Mouse (Mus musculus): Measurements from ENCODE around the gene Gm28035.
A peak's percentile ranks its signal among the peaks of the same experiment; 100 is the strongest.

The Gm28035 gene

GRCm38 (mm10) chr2:30261921-30262839 lies 21.8 kb downstream of the Gm28035 start:
- DNase-seq (ENCODE audit: low read depth, low spot score) = no peak

DNA sequence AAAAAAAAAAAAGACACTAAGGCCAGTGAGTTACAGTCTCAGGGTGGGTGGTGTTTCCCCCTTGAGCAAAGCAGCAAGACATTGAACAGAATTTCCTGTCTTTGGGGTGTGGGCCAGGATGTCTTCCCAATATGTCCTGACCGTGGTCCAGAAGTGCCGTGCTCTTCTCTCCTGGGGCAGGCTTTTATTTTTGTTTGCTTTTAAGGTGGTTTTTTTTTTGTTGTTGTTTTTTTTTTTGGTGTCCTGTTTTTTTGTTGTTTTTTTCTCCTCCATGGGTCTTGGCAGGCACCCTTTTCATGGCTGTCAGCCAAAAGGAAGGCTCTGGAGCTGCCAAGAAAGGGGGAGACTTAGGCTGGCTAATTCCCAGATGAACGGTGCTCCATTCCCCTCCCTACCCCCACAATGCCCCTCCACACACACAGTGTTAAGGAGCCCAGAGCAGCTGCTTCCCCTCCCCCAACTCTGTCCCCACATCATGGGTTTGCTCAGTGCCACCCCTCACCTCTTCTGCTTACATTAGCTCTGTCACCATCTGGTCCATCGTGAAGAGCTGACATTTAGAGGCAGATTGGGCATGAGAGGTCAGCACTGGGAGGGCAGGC lies 22.6 kb downstream of the Gm28035 start:
- DNase-seq (ENCODE audit: low read depth, low spot score) = no peak

GRCm38 (mm10) chr2:30263811-30264210 lies 23.4 kb downstream of the Gm28035 start:
- DNase-seq (ENCODE audit: low read depth, low spot score) = no peak

- peak; percentile 53 for DNase-seq (ENCODE audit: low read depth, low spot score)
These were observed 24.5 kb downstream of the Gm28035 start for GRCm38 (mm10) chr2:30264671-30265519.

DNA sequence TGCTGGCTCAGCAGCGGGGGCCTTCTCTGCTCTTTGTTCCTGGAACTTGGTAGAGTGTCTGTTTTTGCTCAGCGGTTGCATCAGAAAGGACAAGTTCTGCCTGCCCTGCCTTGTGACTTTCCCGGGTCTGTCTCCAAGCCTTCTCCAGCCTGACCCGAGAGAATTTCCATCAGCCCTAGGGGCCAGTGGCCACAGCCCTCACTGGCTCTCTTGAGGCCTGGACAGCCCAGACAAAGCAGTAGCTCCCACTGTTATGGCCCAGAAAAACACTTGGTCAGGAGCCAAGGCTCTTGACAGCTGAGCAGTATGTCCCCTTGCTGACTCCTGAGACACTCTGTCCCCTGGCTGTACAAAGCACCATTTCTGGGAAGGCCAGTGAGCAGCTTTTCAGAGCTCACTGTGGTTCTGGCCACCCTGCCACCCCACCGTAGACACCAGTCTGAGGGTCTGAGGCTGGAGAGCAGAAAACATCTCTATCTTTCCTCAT lies 25.4 kb downstream of the Gm28035 start, which contains the start of gene Phyhd1:
Gene Phyhd1 (plus strand): TSS at position 437 of the 487 bp plus-strand sequence.
- DNase-seq (ENCODE audit: low read depth, low spot score) = peak; percentile 84

DNA sequence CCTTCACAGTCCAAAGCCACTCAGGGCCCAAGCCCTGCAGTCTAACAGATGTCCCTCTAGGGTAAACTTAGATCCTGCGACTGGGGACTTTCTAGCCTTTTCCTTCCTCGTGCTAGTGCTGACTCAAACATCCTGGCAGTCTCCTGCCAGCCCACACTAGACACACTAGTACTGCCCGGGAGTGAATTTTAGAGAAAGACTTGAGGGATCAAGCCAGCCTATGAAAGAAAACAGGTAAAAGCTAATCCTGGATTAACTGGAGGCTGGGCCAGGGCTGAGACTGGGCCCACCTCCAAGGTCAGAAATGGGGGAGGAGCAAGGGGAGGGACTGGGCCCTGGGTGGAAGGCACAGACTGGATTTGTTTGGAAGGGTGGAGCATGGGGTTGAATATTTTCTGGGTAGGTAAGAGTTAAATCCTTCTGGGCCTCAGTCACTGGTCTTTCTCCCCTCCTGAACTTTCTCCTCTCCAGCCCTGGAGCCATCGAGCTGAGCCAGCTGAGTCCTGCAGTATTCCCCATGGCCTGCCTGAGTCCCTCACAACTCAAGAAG lies 26.1 kb downstream of the Gm28035 start:
- DNase-seq (ENCODE audit: low read depth, low spot score) = peak; percentile 85

DNA sequence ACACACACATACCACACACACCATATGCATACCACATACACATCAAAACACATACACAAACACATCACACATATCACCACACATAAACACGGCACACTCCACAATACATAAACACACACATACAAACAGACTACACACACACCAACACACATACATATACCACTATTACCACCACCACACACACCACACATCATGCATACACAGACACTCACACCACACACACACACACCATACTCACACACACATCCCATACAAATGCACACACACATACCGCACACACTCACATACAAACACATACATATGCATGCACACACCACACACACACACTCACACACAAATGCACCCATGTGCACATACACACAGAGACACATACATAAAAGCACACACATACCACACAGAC lies 27.1 kb downstream of the Gm28035 start:
- no peak for DNase-seq (ENCODE audit: low read depth, low spot score)

GRCm38 (mm10) chr2:30268371-30268770 lies 28.0 kb downstream of the Gm28035 start:
- no peak for DNase-seq (ENCODE audit: low read depth, low spot score)

DNA sequence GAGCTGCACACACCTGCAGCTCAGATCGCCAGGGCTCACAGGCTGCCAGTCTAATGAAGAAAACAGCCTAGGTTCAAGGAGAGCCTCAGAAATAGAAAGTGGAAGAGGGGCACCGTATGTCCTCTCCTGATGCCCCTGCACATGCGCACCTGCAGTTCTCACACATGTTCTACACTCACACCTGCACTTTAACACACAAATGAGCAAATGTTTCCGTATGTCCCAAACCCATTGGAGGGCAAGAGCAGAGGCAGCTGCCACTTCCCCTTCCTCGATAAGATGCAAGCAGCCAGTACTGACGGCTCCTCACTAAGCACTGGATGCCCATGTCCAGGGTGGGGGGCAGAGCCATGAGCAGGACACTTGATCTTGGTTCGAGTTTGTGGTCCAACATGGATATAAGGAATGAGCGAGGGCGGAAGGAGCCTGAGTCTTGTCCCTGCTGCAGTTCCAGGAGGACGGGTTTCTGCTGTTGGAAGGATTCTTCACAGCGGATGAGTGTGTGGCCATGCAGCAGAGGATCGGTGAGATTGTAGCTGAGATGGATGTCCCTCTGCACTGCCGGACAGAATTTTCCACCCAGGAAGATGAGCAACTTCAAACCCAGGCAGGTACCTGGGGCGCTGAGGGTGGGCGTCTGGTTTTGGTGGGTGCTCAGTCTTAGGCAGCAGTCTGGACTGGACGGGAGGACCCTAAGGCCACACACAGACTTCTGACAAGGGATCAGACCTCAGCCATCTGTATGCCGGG lies 29.0 kb downstream of the Gm28035 start:
- DNase-seq (ENCODE audit: low read depth, low spot score) = no peak

- DNase-seq (ENCODE audit: low read depth, low spot score) = peak; percentile 97
These were observed 29.8 kb downstream of the Gm28035 start for GRCm38 (mm10) chr2:30270134-30270533.

DNA sequence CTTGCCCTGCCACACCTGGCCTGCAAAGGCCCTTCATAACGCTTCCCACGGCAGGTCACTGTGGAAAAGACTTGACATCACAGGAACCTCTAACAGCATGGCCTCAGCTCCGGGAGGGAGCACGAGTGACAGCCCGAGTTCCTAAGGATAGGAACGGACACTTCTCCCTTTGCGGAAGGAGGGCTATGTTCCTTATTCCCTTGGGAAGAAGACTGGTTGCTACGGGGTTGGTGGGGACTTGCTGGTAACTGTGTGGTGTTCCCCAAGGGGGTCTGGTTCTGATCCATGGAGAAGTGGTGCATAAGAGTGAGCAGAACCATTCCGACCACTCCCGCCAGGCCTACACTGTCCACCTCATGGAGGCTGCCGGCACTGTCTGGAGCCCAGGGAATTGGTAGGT lies 40.4 kb downstream of the Gm28035 start, which contains the start of gene Gm28038:
Gene Gm28038 (plus strand): TSS at position 301 of the 400 bp plus-strand sequence.
- DNase-seq (ENCODE audit: low read depth, low spot score) = no peak

DNA sequence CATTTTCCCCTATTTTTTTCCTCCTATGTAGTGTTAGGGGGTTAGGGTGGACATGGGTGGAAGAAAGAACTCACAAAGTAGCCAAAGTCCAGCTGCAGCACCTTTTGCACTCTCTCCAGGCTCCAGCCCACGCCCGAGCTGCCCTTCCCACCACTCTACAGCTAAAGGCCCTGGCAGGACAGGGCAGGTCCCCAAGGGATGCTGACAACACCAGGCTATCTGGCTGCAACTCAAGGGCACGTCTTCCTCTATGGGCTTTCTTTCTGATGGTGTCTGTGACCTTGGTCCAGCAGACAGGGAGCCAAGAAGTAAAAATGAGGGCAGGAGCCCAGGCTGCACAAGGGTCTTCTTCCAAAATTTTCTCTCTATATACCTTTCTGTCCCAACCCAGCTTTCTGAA lies 41.3 kb downstream of the Gm28035 start:
- DNase-seq (ENCODE audit: low read depth, low spot score) = no peak

GRCm38 (mm10) chr2:30283193-30283592 lies 42.8 kb downstream of the Gm28035 start:
- DNase-seq (ENCODE audit: low read depth, low spot score) = no peak

GRCm38 (mm10) chr2:30285004-30285403 lies 44.6 kb downstream of the Gm28035 start:
- DNase-seq (ENCODE audit: low read depth, low spot score) = no peak

- DNase-seq (ENCODE audit: low read depth, low spot score) = no peak
These were observed 45.2 kb downstream of the Gm28035 start for GRCm38 (mm10) chr2:30285416-30286181.

DNA sequence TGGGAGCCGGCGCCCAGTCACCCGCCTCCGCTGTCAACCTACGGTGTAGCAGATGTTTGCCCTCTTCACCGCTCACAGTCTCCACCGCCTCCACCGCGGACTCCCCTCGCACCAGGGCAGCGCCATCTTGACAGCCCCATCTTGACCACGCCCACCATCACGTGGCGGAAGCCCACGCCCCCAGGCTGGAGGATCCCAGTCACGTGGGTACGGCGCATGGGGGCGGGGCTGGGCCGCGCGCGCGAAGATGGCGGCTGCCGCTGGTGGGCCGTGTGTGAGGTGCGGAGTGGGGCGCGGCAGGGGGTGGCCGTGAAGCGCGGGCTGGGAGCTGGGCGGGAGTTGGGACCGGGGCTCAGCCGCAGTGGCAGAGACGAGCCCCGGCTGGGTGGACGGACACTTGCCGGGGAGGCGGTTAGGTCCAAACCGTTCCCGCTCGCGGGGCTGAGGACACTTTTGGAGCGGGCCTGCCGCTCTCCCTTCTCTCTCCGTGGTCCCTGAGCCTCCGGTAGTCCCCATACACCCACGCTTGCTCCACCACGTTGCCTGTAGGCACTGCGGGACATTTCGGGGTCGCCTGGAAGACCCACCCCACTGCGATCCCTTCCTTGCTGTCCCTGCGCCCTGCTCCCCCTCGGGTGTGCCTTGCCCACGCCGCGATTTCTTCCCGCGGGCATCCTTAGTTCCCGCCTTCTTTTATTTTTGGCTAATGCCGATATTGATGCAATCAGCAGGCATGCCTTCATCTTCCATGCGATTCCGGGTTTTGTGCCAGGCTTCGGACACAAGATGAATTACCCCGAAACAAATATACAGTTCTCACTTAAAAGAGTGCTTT lies 46.0 kb downstream of the Gm28035 start, which contains the start of the genes Dolk and Nup188:
Gene Dolk (minus strand): TSS at position 143 of the 835 bp plus-strand sequence.
Gene Nup188 (plus strand): TSS at position 206 of the 835 bp plus-strand sequence.
- DNase-seq (ENCODE audit: low read depth, low spot score) = peak; percentile 89

DNA sequence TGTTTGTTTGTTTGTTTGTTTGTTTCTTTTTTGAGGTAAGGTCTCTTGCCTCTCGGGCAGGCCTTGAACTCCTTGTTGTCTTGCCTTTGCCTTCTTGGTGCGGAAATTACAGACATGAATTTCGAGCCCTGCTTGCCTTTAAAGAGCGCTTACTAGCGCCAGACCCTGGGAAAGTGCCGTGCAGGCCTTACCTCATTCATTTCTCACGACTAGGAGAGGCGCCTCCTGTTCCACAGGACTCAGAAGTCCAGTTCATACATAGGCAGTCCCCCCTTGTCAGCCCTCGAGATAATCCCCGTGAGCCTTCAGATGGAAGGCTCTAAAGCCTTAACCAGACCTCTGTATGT lies 46.6 kb downstream of the Gm28035 start:
- DNase-seq (ENCODE audit: low read depth, low spot score) = peak; percentile 68

DNA sequence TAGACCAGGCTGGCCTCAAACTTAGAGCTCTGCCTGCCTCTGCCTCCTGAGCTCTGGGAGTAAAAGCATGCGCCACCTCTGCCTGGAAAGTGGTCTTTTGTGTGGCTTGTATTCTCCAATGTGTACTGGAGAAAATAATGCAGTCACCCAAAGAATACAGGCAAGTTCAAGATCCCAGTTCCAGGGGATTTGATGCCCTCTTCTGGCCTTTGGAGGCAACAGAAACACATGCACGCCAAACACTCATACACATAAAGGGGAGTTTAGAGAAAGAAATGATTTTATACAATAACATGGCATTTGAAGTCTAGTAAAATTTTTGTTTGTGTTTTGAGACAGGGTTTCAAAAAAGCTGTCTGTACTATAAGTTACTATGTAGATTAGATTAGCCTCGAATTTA lies 59.2 kb downstream of the Gm28035 start:
- peak; percentile 40 for DNase-seq (ENCODE audit: low read depth, low spot score)

- no peak for DNase-seq (ENCODE audit: low read depth, low spot score)
These were observed 59.6 kb downstream of the Gm28035 start for GRCm38 (mm10) chr2:30299966-30300365.

All from 3T3-L1 (cell line).